Mouse (Mus musculus) bone marrow macrophage, adult 2 months (primary cell): ENCODE measurements around the gene Obscn.

Experiments
- CTCF ChIP-seq: IDR thresholded peaks from 2 replicates; pipeline ENCODE4 v1.5.1; 2012; ENCODE audit warnings: low read depth, mild to moderate bottlenecking, low read length, moderate library complexity
- POLR2A ChIP-seq: IDR thresholded peaks from 2 replicates; pipeline ENCODE4 v1.6.1; 2012; ENCODE audit warnings: mild to moderate bottlenecking, low read depth, low read length, borderline replicate concordance

GRCm38 (mm10) chr11:58990794-58991193 is 145.4 kb downstream of the Obscn start:
- no peak for TF ChIP-seq CTCF
- TF ChIP-seq POLR2A, result no peak
